Mouse (Mus musculus): ENCODE measurements around the gene Lmx1b. TPM values are rescaled to one million over a fixed set of nuclear protein-coding genes. Genes with fewer than 3 reads are reported as not detected.

Lmx1b gene
- polyA plus RNA-seq, 1 experiment = not detected

DNA sequence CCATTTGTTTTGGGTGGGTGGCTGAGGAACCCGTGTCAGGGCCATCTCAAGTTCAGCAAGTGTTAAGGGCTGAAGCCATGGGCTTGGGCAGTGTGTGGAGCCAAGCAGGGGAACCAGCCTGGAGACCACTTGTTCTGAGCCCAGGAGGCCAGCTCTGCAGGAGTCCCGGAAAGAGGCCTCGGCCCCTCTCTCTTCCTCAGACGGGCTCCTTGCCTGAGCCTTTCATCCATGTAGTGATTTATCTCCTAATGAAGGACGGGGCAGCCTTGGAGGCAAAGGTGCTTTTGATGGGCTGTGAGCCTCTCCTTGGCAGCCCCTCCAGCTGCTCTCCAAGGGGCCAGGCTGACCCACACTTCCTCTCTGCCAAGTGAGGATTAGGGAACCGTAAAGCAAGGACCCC lies 42.8 kb upstream of the Lmx1b start:
- Histone ChIP-seq H3K4me2 (ENCODE audit: low read depth) (no peak overlapping the region), H3K36me3 (ENCODE audit: control insufficient read depth, insufficient read depth) (no peaks in the 10 kb centered on the region), H3K79me2 (ENCODE audit: control insufficient read depth, insufficient read depth) (no peaks in the 10 kb centered on the region), H3K4me3 (no peak overlapping the region), H3K27me3 (ENCODE audit: control insufficient read depth, insufficient read depth, insufficient read length) (peaks cover 40% of the 10 kb centered on the region), H3ac (ENCODE audit: control insufficient read depth, insufficient read length) (no peak overlapping the region)
- no peak for TF ChIP-seq E2F4 (IDR thresholded peaks at IDR 0.05; ENCODE audit: insufficient read depth)
- TF ChIP-seq CEBPB (IDR thresholded peaks at IDR 0.05; ENCODE audit: insufficient read depth, poor library complexity, severe bottlenecking) = no peak
- no peak for TF ChIP-seq MYOG (IDR thresholded peaks at IDR 0.05; ENCODE audit: control insufficient read depth in 1 of 3, insufficient read depth in 1 of 3, insufficient read length in 2 of 3, low read depth in 2 of 3)
- no peak for TF ChIP-seq MYOD1 (IDR thresholded peaks at IDR 0.05; ENCODE audit: control insufficient read depth in 1 of 3, insufficient read length in 2 of 3, low read depth in 2 of 3)
- no peak for TF ChIP-seq POLR2A (IDR thresholded peaks at IDR 0.05; ENCODE audit: insufficient read length, low read depth)
- TF ChIP-seq POLR2AphosphoS2 (IDR thresholded peaks at IDR 0.05; ENCODE audit: insufficient read length, low read depth) = no peak
- no peak for TF ChIP-seq USF1 (IDR thresholded peaks at IDR 0.05; ENCODE audit: low read depth)
- no peak for TF ChIP-seq TCF3 (IDR thresholded peaks at IDR 0.05; ENCODE audit: insufficient read length, low read depth)
- no peak for TF ChIP-seq REST (IDR thresholded peaks at IDR 0.05; ENCODE audit: insufficient read depth, insufficient read length)
- TF ChIP-seq TCF12 (IDR thresholded peaks at IDR 0.05; ENCODE audit: insufficient read depth, poor library complexity, severe bottlenecking) = no peak
- TF ChIP-seq SRF (IDR thresholded peaks at IDR 0.05; ENCODE audit: control insufficient read depth, insufficient read length, low read depth) = no peak
- TF ChIP-seq MAX (IDR thresholded peaks at IDR 0.05; ENCODE audit: low read depth) = no peak

DNA sequence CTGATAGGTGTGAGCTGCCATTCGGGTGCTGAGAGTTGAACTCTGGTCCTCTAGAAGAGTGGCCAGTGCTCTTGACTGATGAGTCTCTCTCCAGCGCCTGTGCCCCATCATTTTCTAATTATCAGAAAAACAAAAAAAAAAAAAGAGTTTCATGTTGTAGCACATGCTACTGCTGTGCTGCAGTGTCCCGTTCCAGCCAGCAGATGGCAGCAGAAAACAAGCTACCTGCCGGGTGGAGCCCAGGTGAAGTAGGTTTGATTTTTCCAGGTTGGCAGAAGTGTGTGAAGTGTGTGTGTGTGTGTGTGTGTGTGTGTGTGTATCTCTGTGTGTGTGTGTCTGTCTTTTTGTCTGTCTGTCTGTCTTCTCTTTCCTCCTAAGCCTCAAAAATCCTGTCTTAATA lies 41.9 kb upstream of the Lmx1b start:
- TF ChIP-seq E2F4 (IDR thresholded peaks at IDR 0.05; ENCODE audit: insufficient read depth) (no peak), MYOD1 (IDR thresholded peaks at IDR 0.05; ENCODE audit: control insufficient read depth in 1 of 3, insufficient read length in 2 of 3, low read depth in 2 of 3) (no peak), MAX (IDR thresholded peaks at IDR 0.05; ENCODE audit: low read depth) (no peak), SRF (IDR thresholded peaks at IDR 0.05; ENCODE audit: control insufficient read depth, insufficient read length, low read depth) (no peak), TCF3 (IDR thresholded peaks at IDR 0.05; ENCODE audit: insufficient read length, low read depth) (no peak), TCF12 (IDR thresholded peaks at IDR 0.05; ENCODE audit: insufficient read depth, poor library complexity, severe bottlenecking) (no peak), CEBPB (IDR thresholded peaks at IDR 0.05; ENCODE audit: insufficient read depth, poor library complexity, severe bottlenecking) (no peak), POLR2AphosphoS2 (IDR thresholded peaks at IDR 0.05; ENCODE audit: insufficient read length, low read depth) (no peak), USF1 (IDR thresholded peaks at IDR 0.05; ENCODE audit: low read depth) (no peak)

DNA sequence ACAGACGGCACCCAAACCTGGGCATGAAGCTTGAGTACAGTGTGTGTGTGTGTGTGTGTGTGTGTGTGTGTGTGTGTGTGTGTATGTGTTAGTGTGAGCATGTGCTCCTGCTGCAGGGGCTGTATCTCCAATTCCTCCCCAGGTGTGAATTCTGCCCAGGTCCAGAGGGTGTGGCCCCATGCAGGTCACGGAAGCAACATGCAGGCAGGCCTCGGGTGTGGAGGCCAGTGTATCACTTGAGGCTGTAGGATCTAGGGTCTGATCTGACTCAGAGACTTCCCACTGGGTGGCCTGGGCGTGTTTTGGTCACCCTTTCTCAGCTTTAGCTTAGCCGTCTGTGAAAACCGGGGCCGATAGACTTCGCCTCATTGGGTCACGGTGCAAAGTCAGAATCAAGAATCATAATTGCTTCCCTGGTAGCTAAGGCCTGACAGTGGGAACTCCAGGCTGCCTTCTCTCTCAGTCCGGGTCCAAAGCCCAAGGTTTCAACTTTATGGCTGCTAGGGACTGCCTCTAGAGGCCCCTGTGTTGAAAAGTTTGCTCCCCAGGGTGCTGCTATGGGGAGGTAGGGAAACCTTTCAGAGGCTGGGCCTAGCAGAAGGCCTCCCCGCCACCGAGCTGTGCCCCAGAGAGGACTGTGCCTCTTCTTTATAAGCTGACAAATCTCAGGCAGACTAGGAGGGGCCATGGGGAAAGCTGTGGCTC lies 38.8 kb upstream of the Lmx1b start:
- Histone ChIP-seq H3K27me3 (ENCODE audit: control insufficient read depth, insufficient read depth, insufficient read length) (peaks cover 69% of the 10 kb centered on the region), H3K4me3 (no peak overlapping the region), H3K79me2 (ENCODE audit: control insufficient read depth, insufficient read depth) (no peaks in the 10 kb centered on the region), H3K4me2 (ENCODE audit: low read depth) (no peak overlapping the region), H3K36me3 (ENCODE audit: control insufficient read depth, insufficient read depth) (no peaks in the 10 kb centered on the region), H3ac (ENCODE audit: control insufficient read depth, insufficient read length) (no peak overlapping the region)
- TF ChIP-seq USF1 (IDR thresholded peaks at IDR 0.05; ENCODE audit: low read depth) (no peak), REST (IDR thresholded peaks at IDR 0.05; ENCODE audit: insufficient read depth, insufficient read length) (no peak), MYOD1 (IDR thresholded peaks at IDR 0.05; ENCODE audit: control insufficient read depth in 1 of 3, insufficient read length in 2 of 3, low read depth in 2 of 3) (no peak), TCF3 (IDR thresholded peaks at IDR 0.05; ENCODE audit: insufficient read length, low read depth) (no peak), TCF12 (IDR thresholded peaks at IDR 0.05; ENCODE audit: insufficient read depth, poor library complexity, severe bottlenecking) (no peak), MYOG (IDR thresholded peaks at IDR 0.05; ENCODE audit: control insufficient read depth in 1 of 3, insufficient read depth in 1 of 3, insufficient read length in 2 of 3, low read depth in 2 of 3) (no peak), E2F4 (IDR thresholded peaks at IDR 0.05; ENCODE audit: insufficient read depth) (no peak), POLR2AphosphoS2 (IDR thresholded peaks at IDR 0.05; ENCODE audit: insufficient read length, low read depth) (no peak), SRF (IDR thresholded peaks at IDR 0.05; ENCODE audit: control insufficient read depth, insufficient read length, low read depth) (no peak), CEBPB (IDR thresholded peaks at IDR 0.05; ENCODE audit: insufficient read depth, poor library complexity, severe bottlenecking) (no peak)

More for the DNA sequence above, 41.9 kb upstream of the Lmx1b start:
- Histone ChIP-seq H3K4me3 (no peak overlapping the region), H3K4me2 (ENCODE audit: low read depth) (no peak overlapping the region), H3K27me3 (ENCODE audit: control insufficient read depth, insufficient read depth, insufficient read length) (peaks cover 49% of the 10 kb centered on the region), H3K79me2 (ENCODE audit: control insufficient read depth, insufficient read depth) (no peaks in the 10 kb centered on the region), H3ac (ENCODE audit: control insufficient read depth, insufficient read length) (no peak overlapping the region), H3K36me3 (ENCODE audit: control insufficient read depth, insufficient read depth) (no peaks in the 10 kb centered on the region)

DNA sequence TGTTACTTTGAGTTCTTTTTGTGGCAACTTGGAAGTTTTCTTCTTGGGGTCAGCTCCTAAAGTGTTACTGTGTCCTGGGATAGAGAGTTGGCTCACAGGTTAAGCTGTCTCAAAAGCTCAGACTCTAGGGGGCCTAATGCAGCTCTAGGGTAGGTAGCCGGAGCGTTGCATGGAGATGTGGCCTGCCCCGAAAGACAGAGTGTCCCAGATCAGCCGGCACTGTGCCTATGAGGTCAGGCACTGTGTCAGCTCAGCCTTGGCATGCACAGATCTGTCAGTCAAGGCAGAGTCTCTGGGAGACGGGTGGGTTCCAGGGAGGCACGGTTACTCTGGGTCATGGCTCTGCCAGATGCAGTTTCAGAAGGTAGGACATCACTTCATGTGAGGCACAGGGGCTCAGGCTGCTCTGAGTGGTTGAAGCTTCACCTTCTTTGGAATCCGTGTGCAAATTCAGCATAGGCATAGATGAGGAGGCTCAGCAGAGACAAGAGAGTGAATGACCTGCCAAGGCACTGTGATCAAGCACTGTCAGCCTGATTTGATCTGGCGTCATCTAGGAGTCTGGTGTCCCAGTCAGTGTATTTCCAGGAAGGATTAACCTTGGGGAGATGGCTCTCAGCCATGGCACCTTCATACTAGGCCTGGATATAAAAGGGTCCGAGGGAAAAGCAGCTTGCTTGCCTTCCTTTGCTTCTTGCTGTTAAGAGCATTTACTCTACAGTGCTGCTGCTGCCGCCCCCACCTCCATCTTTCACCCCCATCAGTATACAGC lies 32.6 kb upstream of the Lmx1b start:
- TF ChIP-seq MAX (IDR thresholded peaks at IDR 0.05; ENCODE audit: low read depth) (no peak), CEBPB (IDR thresholded peaks at IDR 0.05; ENCODE audit: insufficient read depth, poor library complexity, severe bottlenecking) (no peak), USF1 (IDR thresholded peaks at IDR 0.05; ENCODE audit: low read depth) (no peak), TCF12 (IDR thresholded peaks at IDR 0.05; ENCODE audit: insufficient read depth, poor library complexity, severe bottlenecking) (no peak)
- Histone ChIP-seq H3K27me3 (ENCODE audit: control insufficient read depth, insufficient read depth, insufficient read length) (peaks cover 78% of the 10 kb centered on the region), H3K4me3 (no peak overlapping the region), H3K4me2 (ENCODE audit: low read depth) (no peak overlapping the region), H3ac (ENCODE audit: control insufficient read depth, insufficient read length) (no peak overlapping the region), H3K36me3 (ENCODE audit: control insufficient read depth, insufficient read depth) (no peaks in the 10 kb centered on the region), H3K79me2 (ENCODE audit: control insufficient read depth, insufficient read depth) (no peaks in the 10 kb centered on the region)

Data from myocyte (in vitro differentiated cells).